Mouse (Mus musculus) olfactory bulb, adult 2 months (tissue): ENCODE measurements around the gene Fgfr2. TPM values are rescaled to one million over a fixed set of nuclear protein-coding genes. Genes with fewer than 3 reads are reported as not detected.
A peak's percentile ranks its signal among the peaks of the same experiment; 100 is the strongest.
"Not testable (repeated sequence)": the region's sequence is repeated elsewhere in the genome, so short reads cannot be mapped to it uniquely, and the experiment has no call there.

Experiments used
- H3K27ac ChIP-seq: fragments of 200-500 bp; 2 replicates; pipeline ENCODE4 v1.5.1; 2012; ENCODE audit warnings: low read depth, low read length; ENCODE audit not compliant: insufficient read depth
- H3K4me1 ChIP-seq: fragments of 200-500 bp; 2 replicates; pipeline ENCODE4 v1.6.1; 2012; ENCODE audit warnings: low read length; ENCODE audit not compliant: control insufficient read depth, insufficient read depth
- H3K4me3 ChIP-seq: fragments of 200-500 bp; 2 replicates; pipeline ENCODE4 v1.5.1; 2012; ENCODE audit warnings: mild to moderate bottlenecking, low read depth, low read length, moderate library complexity; ENCODE audit not compliant: insufficient read depth
- CTCF ChIP-seq: fragments of 200-500 bp; IDR thresholded peaks from 2 replicates; pipeline ENCODE4 v1.5.1; 2012; ENCODE audit warnings: low read depth, mild to moderate bottlenecking, low read length, moderate library complexity; ENCODE audit not compliant: insufficient read depth
- POLR2A ChIP-seq: fragments of 200-500 bp; IDR thresholded peaks from 2 replicates; pipeline ENCODE4 v1.6.1; 2012; ENCODE audit warnings: mild to moderate bottlenecking, low read depth, low read length, moderate library complexity; ENCODE audit not compliant: insufficient read depth
- WGBS: fragments of 180-500 bp; shearing (Covaris S2); methylation state at CpG from one replicate; pipeline ENCODE4 v1.1.7; 2018; 5-methylcytosine and 5-hydroxymethylcytosine counted together
- polyA plus RNA-seq: library from polyadenylated mRNA; stranded (reverse); fragments of >200 nt; gene quantifications from 2 replicates; pipeline ENCODE4 v1.2.4, GENCODE M21; 2012; ENCODE audit warnings: low replicate concordance; ENCODE audit not compliant: missing spikeins, insufficient read depth, insufficient read length

Gene Fgfr2
- polyA plus RNA-seq, 1 experiment, result not detected

GRCm38 (mm10) chr7:130407622-130408021, 2715.5 kb downstream of the Fgfr2 start:
- H3K4me3 ChIP-seq, result no peak overlapping the region
- H3K27ac ChIP-seq, result no peak overlapping the region
- H3K4me1 ChIP-seq, result 0 out of 2 replicates have a peak, but pooled peaks cover 2% of the 10 kb centered on the region
- no peak for TF ChIP-seq POLR2A
- TF ChIP-seq CTCF, result no peak
- WGBS, result 83% methylated on average over 10 of the region's 10 CpGs

- H3K4me1 ChIP-seq, result 0 out of 2 replicates have a peak, but pooled peaks cover 2% of the 10 kb centered on the region
These were observed 2719.8 kb downstream of the Fgfr2 start for GRCm38 (mm10) chr7:130403346-130403745.

GRCm38 (mm10) chr7:130394697-130395096, 2728.5 kb downstream of the Fgfr2 start:
- Histone ChIP-seq H3K27ac (no peak overlapping the region), H3K4me1 (no peaks in the 10 kb centered on the region), H3K4me3 (no peak overlapping the region)
- TF ChIP-seq CTCF, result no peak
- 89% methylated on average over 2 of the region's 2 CpGs for WGBS

More at GRCm38 (mm10) chr7:130403346-130403745, 2719.8 kb downstream of the Fgfr2 start:
- Histone ChIP-seq H3K27ac (no peak overlapping the region), H3K4me3 (no peak overlapping the region)
- 64% methylated on average over 2 of the region's 2 CpGs for WGBS
- TF ChIP-seq CTCF (no peak), POLR2A (no peak)

GRCm38 (mm10) chr7:130390060-130390459, 2733.1 kb downstream of the Fgfr2 start:
- not testable (repeated sequence) for H3K4me1 ChIP-seq, H3K4me3 ChIP-seq, H3K27ac ChIP-seq
- 98% methylated on average over 1 of the region's 1 CpGs for WGBS

DNA sequence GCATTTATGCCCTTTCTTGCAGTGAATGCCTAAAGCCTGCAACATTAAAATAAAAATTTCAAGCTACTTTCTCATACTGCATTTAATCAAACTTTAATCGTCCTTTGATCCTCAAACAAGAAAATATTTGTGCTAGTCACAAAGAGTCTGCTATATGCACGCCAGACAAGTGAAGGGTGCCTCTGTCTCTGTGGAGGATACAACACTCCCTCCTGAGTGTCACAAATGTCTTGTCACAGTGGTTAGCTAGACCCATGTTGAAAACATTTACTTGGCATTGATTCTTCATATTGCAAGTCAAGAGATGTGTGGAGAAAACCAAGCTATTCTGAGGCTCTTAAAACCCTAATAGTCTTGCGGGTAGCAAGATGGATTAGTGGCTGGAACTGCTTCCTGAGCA, 2736.8 kb downstream of the Fgfr2 start:
- 66% methylated on average over 3 of the region's 3 CpGs for WGBS
- TF ChIP-seq CTCF (no peak), POLR2A (no peak)
- Histone ChIP-seq H3K4me3 (no peak overlapping the region), H3K4me1 (peaks cover 8% of the 10 kb centered on the region; the same call in 1 of the 2 replicates), H3K27ac (no peak overlapping the region)

GRCm38 (mm10) chr7:130385732-130386294, 2737.3 kb downstream of the Fgfr2 start:
- Histone ChIP-seq H3K4me3 (no peak overlapping the region), H3K27ac (no peak overlapping the region), H3K4me1 (peaks cover 11% of the 10 kb centered on the region)
- TF ChIP-seq POLR2A (no peak), CTCF (no peak)
- 60% methylated on average over 8 of the region's 8 CpGs for WGBS

- H3K4me3 ChIP-seq, result no peak overlapping the region
- 58% methylated on average over 13 of the region's 13 CpGs for WGBS
- H3K27ac ChIP-seq, result peak overlapping the region; percentile 3; the same call in 1 of the 2 replicates
These were observed 2741.0 kb downstream of the Fgfr2 start for GRCm38 (mm10) chr7:130382126-130382525.

DNA sequence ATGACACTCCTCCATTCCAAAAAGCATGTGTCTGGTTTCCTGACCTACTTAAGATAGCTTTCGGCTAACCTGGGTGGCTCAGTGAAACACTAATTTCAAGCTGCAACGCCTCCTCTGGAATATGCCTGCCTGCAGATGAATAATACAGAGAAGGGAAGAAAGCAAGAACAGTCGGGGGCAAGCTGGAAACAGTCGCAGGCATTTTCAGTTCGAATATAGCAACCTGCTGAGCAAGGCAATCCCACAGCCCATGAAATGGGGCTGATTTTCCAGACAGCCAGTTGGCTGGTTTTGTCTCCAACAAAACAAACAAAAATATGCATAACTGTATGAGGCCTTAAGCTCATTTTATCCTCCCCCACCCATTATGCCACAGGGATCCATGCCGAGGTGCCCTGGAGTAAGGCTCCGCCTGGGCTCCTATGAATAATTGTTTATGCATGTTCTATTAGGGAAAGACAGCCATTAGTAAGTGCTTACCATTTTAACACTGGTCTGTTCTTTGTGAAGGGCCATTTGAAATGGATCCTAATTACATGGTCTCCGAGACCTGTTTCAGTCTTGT, 2741.7 kb downstream of the Fgfr2 start:
- TF ChIP-seq CTCF (no peak), POLR2A (no peak)
- 16% methylated on average over 8 of the region's 8 CpGs for WGBS
- Histone ChIP-seq H3K4me1 (peaks cover 14% of the 10 kb centered on the region), H3K27ac (peak overlapping the region; percentile 33), H3K4me3 (no peak overlapping the region)

More at GRCm38 (mm10) chr7:130382126-130382525, 2741.0 kb downstream of the Fgfr2 start:
- H3K4me1 ChIP-seq, result peaks cover 15% of the 10 kb centered on the region
- no peak for TF ChIP-seq POLR2A
- TF ChIP-seq CTCF, result no peak

DNA sequence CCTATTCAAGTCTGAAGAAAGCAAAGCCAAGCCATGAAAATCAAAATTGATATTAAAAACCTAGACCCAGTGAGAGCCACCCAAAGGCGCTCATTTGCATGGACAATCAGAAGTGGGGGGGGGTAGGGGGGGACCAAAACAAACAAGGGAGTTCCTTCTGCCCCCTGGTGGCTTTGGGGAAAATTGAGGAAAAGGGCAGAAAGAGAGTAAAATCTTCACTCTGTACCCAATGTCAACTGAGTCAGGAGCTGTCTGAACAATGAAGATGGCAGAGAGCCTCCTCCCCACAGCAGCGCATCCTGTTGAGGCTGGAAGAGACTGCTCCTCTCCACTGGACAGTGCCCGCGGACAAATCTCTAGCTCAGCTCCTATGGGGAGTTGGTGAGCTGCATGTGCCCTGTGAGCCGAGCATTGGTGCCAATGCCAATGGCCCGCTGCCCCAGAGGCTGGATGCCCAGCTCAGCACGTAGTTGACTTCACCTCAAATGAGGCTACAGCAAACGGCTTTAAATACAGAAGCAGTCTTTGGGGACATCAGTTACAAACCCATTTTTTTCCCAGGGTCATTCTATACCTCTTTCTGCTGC, 2742.3 kb downstream of the Fgfr2 start:
- Histone ChIP-seq H3K4me1 (peaks cover 14% of the 10 kb centered on the region), H3K27ac (peak overlapping the region; percentile 38; the same call in 1 of the 2 replicates), H3K4me3 (no peak overlapping the region)
- 29% methylated on average over 8 of the region's 8 CpGs for WGBS
- TF ChIP-seq POLR2A, result no peak
